Mouse (Mus musculus) heart, postnatal 36 days (tissue): Measurements from ENCODE around the gene Tle4. TPM values are rescaled to one million over a fixed set of nuclear protein-coding genes. Genes with fewer than 3 reads are reported as not detected.

Experiments
- DNase-seq, 2 experiments: peaks; one replicate each; pipeline ENCODE4 v3.0.0; 2021 to 2022
- intact Hi-C: fragments of 180-260 bp; cut with DNase I; formaldehyde crosslinking; loops from one replicate; pipeline ENCODE4 v1.15.1; 2025
- total RNA-seq, 2 experiments: library from RNA; stranded (reverse); gene quantifications; 2 replicates each; pipeline ENCODE4 v1.2.3; 2021

The Tle4 gene
- total RNA-seq, 2 experiments from 2014 or later = 8.8 to 10.5 TPM

DNA sequence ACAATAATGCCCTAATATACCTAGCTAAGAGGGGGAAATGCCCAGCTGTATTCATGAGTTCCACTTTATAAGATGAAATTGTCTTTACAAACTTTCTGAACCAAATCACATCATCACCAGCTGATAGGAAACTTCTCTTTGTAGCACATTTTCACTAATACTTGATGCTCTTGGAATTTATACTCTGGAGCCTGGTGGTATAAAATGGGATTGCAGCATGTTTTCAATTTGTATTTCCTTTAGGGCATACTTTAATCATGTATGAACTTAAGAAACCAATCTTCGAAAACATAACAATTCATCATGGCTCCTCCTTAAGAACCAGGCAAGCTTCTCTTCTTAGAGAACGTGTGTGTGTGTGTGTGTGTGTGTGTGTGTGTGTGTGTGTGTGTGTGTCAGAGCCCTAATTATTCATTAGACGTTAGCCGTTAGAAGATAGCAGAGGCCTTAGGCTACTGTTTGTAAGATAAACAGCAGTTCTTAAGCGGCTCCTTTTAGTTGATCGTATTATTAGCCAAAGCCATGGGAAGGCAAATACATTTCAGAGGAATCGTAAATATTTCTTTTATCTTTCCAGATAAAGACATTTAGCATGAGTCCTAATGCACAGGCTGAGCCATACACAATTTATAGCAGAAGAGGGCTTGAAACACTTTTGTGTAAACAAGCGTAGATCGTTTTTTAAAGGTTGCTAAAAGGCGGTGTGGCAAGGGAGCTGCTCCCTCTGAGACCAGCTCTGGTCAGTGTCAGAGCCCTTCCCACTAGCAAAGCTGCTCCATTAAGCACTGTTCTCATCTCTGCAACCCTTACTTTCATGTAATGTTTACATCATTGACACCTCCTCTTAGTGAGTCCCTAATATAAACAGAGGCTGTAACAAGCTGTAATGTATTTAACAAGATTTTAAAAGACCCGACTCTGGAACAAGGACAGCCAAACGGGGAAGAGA lies 173.6 kb downstream of the Tle4 start:
- no peak for DNase-seq
- intact Hi-C loops = loop anchor here (10.0 kb wide), 1 partner anchor 251 kb away; no protein-coding TSS in a partner anchor

DNA sequence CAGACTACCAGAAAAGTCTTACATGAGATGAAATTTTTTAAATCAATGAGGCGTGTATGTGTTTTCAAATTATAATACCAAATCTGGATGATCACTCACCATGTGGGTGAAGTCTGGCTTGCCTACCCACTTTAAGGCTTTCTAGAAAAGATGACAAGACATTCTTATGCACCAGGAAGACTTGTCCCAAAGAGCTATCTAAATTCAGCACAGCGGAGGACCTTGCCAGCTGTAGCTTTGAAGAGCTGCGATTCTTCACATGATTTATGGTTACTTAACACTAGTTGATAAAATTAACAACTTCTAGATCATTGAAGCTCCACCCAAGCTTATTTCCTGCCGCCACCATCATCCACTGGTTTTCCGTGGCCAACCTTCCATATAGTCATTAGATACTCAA lies 176.2 kb downstream of the Tle4 start:
- intact Hi-C loops = loop anchor here (10.0 kb wide), 1 partner anchor 253 kb away; no protein-coding TSS in a partner anchor
- DNase-seq = no peak

DNA sequence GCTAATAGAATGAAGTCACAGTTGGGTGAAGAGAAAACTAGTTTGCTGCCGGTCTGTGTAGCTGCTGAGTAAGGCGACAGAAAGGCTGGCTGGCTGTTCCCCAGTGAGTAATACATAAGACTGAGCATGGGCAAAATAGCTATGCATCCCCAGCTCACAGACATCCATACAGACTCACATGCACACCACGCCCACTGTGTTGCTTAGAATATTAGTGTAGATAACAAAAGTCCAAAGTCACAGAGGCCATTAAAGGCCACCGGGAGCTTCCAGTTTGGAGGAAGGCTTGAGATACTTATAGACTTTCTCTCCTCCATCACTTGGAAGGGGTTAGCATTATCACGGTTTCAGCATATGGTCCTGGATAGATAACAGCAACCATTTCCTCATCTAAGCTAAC lies 178.0 kb downstream of the Tle4 start:
- intact Hi-C loops = loop anchor here (10.0 kb wide), 1 partner anchor 255 kb away; no protein-coding TSS in a partner anchor
- DNase-seq = no peak

DNA sequence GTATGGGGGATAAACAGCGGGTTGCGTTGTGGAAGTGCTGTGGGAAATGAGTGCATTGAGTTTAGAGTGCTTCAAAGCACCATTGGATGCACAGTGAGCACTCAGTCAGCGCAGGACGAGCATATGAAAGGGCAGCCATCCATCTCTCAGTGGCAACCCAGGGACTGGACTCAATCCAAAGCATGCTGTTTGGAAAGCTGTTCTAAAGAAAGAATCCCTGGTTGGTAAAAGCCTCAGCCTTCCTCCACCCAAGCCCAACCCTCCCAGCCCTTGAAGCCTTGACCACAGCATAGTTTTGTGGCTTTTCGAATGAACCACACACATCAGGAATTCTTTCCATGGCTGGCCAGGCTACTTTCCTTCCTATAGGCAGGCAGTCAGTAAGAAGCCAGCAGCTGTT lies 181.0 kb downstream of the Tle4 start:
- intact Hi-C loops = no loop called here
- no peak for DNase-seq

DNA sequence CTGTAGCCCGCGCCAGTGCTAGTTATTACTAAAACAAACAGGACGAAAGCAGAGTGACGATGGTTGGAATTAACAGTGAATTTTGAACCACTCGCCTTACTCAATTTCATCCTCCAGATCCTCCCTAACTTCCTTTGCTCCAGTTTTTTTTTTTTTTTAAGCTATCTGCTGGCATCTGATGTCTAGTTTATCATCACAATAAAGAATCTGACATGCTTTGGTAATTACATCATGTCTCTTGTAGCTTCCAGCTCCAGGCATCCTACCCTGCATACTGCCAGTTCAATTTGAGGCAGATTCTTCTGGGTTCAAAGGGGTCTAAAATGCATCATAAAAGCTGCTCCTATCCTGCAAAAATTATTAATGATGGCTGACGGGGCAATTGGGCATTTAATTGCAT lies 181.9 kb downstream of the Tle4 start:
- no peak for DNase-seq
- intact Hi-C loops = no loop called here

DNA sequence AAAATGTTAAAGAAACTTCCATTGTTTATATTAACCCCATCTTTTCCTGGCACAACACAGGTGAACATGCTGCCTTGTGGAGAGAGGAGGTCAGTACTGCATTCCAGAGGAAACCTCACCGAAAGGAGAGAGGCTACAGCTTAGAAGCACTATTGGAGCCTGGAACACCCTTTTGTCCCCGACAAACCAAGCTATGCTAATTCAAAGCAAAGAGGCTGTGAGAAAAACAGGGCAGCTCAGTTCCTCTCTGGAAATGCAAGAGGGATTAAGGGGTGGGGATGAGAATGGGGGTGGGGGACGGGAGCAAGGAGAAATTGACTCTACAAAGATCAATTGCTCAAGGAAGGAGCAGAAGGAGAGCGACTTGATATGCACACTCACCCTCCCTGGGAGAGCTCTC lies 182.9 kb downstream of the Tle4 start:
- no peak for DNase-seq
- intact Hi-C loops = no loop called here

DNA sequence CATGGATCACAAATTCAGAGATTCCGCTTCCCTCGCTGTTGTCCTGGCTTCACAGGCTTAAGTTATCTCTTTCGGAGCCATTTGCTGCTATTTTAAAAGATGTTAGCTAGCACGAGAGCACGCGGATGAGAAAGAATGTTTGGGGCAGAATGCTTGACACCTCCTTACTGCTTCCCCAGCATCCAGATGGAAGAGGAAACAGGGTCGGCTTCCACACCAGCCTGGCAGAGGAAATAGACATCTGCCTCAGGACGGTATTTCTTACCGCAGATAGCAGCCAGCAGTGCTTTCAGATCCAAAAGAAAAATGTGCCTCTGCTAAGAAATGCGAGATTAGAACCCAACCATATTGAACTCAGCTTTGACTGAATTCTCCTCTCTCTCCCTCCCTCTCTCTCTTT lies 191.2 kb downstream of the Tle4 start:
- intact Hi-C loops = no loop called here
- no peak for DNase-seq
